Mouse (Mus musculus) bone marrow, adult 2 months (tissue): Measurements from ENCODE around the gene Gm11639.

Source experiments
- CTCF ChIP-seq: fragments of 200-500 bp; IDR thresholded peaks from 2 replicates; pipeline ENCODE4 v1.5.1; 2011; ENCODE audit warnings: low read length, control low read depth; ENCODE audit not compliant: control insufficient read depth, insufficient read depth
- POLR2A ChIP-seq: fragments of 200-500 bp; IDR thresholded peaks from 2 replicates; pipeline ENCODE4 v1.6.1; 2011; ENCODE audit warnings: low read depth, mild to moderate bottlenecking, control low read depth, low read length, borderline replicate concordance; ENCODE audit not compliant: control insufficient read depth

DNA sequence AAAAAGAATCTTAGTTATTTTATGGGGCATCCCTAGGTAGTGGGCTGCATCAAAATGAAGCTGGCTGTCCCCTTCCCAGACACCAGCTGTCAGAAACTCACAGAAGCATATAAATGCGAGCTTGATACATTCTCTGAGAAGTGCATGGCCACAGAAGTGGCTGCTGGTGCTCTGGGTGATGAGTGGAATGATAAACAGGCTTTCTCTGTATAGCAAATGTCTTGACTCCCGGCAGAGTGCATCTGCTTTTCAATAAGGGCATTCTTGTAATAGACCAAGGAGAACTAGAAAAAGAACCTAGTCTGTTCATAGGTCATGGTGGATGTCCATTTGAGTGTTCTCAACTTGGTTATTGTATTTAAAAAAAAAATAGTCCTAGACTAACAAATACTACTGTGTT, 345.6 kb downstream of the Gm11639 start:
- TF ChIP-seq CTCF (no peak), POLR2A (no peak)
